Mouse (Mus musculus) limb, embryonic 14.5 days (tissue): ENCODE measurements around the gene Gpr25. TPM values are rescaled to one million over a fixed set of nuclear protein-coding genes. Genes with fewer than 3 reads are reported as not detected.

Experiments used
- ATAC-seq: fragments of 200-750 bp; cut with Nextera tagmentation; 2 replicates; pipeline ENCODE4 v1.8.0; 2017; ENCODE audit warnings: low read depth, moderate number of reproducible peaks, moderate TSS enrichment; ENCODE audit not compliant: low FRiP score
- DNase-seq: peaks from one replicate; pipeline ENCODE4 v3.0.0-alpha.2; 2015; ENCODE audit warnings: low spot score
- H3K27ac ChIP-seq: fragments of 300-500 bp; sonication (generic); replicated peaks from 2 replicates; pipeline ENCODE4 v1.5.1; 2014; ENCODE audit warnings: low read depth, mild to moderate bottlenecking, low read length, moderate library complexity, mixed read lengths
- H3K27me3 ChIP-seq: fragments of 300-500 bp; sonication (generic); 2 replicates; pipeline ENCODE4 v1.6.1; 2014; ENCODE audit warnings: low read length, mixed read lengths; ENCODE audit not compliant: control insufficient read depth, insufficient read depth
- H3K36me3 ChIP-seq: fragments of 300-500 bp; sonication (generic); 2 replicates; pipeline ENCODE4 v1.6.1; 2014; ENCODE audit warnings: mild to moderate bottlenecking, low read length, moderate library complexity, mixed read lengths; ENCODE audit not compliant: control insufficient read depth, insufficient read depth
- H3K4me1 ChIP-seq: fragments of 300-500 bp; sonication (generic); 2 replicates; pipeline ENCODE4 v1.6.1; 2014; ENCODE audit warnings: antibody characterized with exemption, low read length, mixed read lengths; ENCODE audit not compliant: control insufficient read depth, insufficient read depth
- H3K4me2 ChIP-seq: fragments of 300-500 bp; sonication (generic); replicated peaks from 2 replicates; pipeline ENCODE4 v1.6.1; 2014; ENCODE audit warnings: low read depth, mild to moderate bottlenecking, low read length, moderate library complexity; ENCODE audit not compliant: severe bottlenecking
- H3K4me3 ChIP-seq: fragments of 300-500 bp; sonication (generic); replicated peaks from 2 replicates; pipeline ENCODE4 v1.5.1; 2014; ENCODE audit warnings: low read length
- H3K9ac ChIP-seq: fragments of 300-500 bp; sonication (generic); 2 replicates; pipeline ENCODE4 v1.6.1; 2014; ENCODE audit warnings: mild to moderate bottlenecking, low read depth, low read length, moderate library complexity; ENCODE audit not compliant: severe bottlenecking
- H3K9me3 ChIP-seq: fragments of 300-500 bp; sonication (generic); 2 replicates; pipeline ENCODE4 v1.6.1; 2016; ENCODE audit warnings: low read length; ENCODE audit not compliant: control insufficient read depth
- POLR2A ChIP-seq: fragments of 200-500 bp; IDR thresholded peaks from 2 replicates; pipeline ENCODE4 v1.8.0; 2012; ENCODE audit warnings: inconsistent platforms, mild to moderate bottlenecking, moderate library complexity, borderline replicate concordance; ENCODE audit not compliant: insufficient read depth, insufficient read length; ENCODE audit errors: extremely low read depth
- WGBS: fragments of 180-500 bp; shearing (Covaris S2); extraction: QIAGEN DNeasy Blood & Tissue Kit; methylation state at CpG from one replicate; pipeline ENCODE4 v1.1.7; 2014; 5-methylcytosine and 5-hydroxymethylcytosine counted together
- polyA plus RNA-seq, 2 experiments: library from polyadenylated mRNA; depleted of rRNA in 1 of 2; stranded (reverse) in 1 of 2; unstranded in 1 of 2; fragments of >200 nt; fragmentation: Nextera tagmentation in 1 of 2; extraction: Ambion mirVana in 1 of 2; gene quantifications; 2 replicates each; pipeline versions ENCODE4 v1.2.1 to v1.2.3; 2012 to 2014

Gene Gpr25
- polyA plus RNA-seq (2012; rRNA removed): 0.68 and 0.88 TPM in 2 replicates
- polyA plus RNA-seq (2014; fragmentation: Nextera tagmentation; extraction: Ambion mirVana): 0.21 TPM in 1 of 2 replicates, not detected in the other

- ATAC-seq (peak; percentile 13; the same call in 1 of the 2 replicates), DNase-seq (no peak)
- peak within 1 kb of the TSS; percentile 96 for H3K4me2 ChIP-seq
- H3K9me3 ChIP-seq: no peaks in the 10 kb centered on the region
- peak within 1 kb of the TSS; percentile 68 for H3K9ac ChIP-seq
- peaks cover 10% of the 10 kb centered on the region; the same call in 1 of the 2 replicates for H3K4me1 ChIP-seq
- no peaks in the 10 kb centered on the region for H3K36me3 ChIP-seq
- peaks cover 40% of the 10 kb centered on the region for H3K27me3 ChIP-seq
- WGBS: 7% methylated on average over 28 of the region's 28 CpGs
- no peak within 1 kb of the TSS for H3K27ac ChIP-seq
- H3K4me3 ChIP-seq: peak within 1 kb of the TSS; percentile 59
- no peak for TF ChIP-seq POLR2A
Observed at GRCm38 (mm10) chr1:136260635-136261238, at the start of gene Gpr25. Gpr25 (minus strand) TSS chr1:136260873.

GRCm38 (mm10) chr1:136309193-136309592 is 48.5 kb upstream of the Gpr25 start:
- H3K4me1 ChIP-seq: 0 out of 2 replicates have a peak, but pooled peaks cover 2% of the 10 kb centered on the region
- no peak for TF ChIP-seq POLR2A
- no peaks in the 10 kb centered on the region; the same call in 1 of the 2 replicates for H3K36me3 ChIP-seq
- no peak overlapping the region for H3K4me3 ChIP-seq
- H3K4me2 ChIP-seq: no peak overlapping the region
- no peaks in the 10 kb centered on the region for H3K27me3 ChIP-seq
- no peak overlapping the region for H3K9ac ChIP-seq
- H3K9me3 ChIP-seq: no peaks in the 10 kb centered on the region
- ATAC-seq (no peak), DNase-seq (no peak)
- WGBS: 75% methylated on average over 5 of the region's 5 CpGs
- no peak overlapping the region for H3K27ac ChIP-seq

- H3K4me1 ChIP-seq: no peaks in the 10 kb centered on the region
Observed at GRCm38 (mm10) chr1:136306424-136306823, 45.8 kb upstream of the Gpr25 start.

GRCm38 (mm10) chr1:136293961-136294360 is 33.3 kb upstream of the Gpr25 start:
- no peak for TF ChIP-seq POLR2A
- Histone ChIP-seq H3K36me3 (peaks cover 5% of the 10 kb centered on the region; the same call in 1 of the 2 replicates), H3K9ac (no peak overlapping the region), H3K4me1 (no peaks in the 10 kb centered on the region), H3K4me2 (no peak overlapping the region), H3K4me3 (no peak overlapping the region), H3K27me3 (no peaks in the 10 kb centered on the region), H3K9me3 (no peaks in the 10 kb centered on the region), H3K27ac (no peak overlapping the region)
- ATAC-seq (no peak), DNase-seq (no peak)

More at GRCm38 (mm10) chr1:136306424-136306823, 45.8 kb upstream of the Gpr25 start:
- no peak overlapping the region for H3K9ac ChIP-seq
- no peaks in the 10 kb centered on the region for H3K27me3 ChIP-seq
- ATAC-seq (no peak), DNase-seq (peak; percentile 35)
- H3K4me2 ChIP-seq: no peak overlapping the region
- no peak overlapping the region for H3K4me3 ChIP-seq
- H3K36me3 ChIP-seq: peaks cover 5% of the 10 kb centered on the region; the same call in 1 of the 2 replicates
- no peaks in the 10 kb centered on the region for H3K9me3 ChIP-seq
- TF ChIP-seq POLR2A: no peak
- H3K27ac ChIP-seq: no peak overlapping the region
- 74% methylated on average over 3 of the region's 3 CpGs for WGBS

- no peak for TF ChIP-seq POLR2A
- Histone ChIP-seq H3K4me2 (no peak overlapping the region), H3K27me3 (no peaks in the 10 kb centered on the region), H3K4me3 (no peak overlapping the region), H3K9ac (no peak overlapping the region), H3K9me3 (no peaks in the 10 kb centered on the region), H3K27ac (no peak overlapping the region), H3K4me1 (no peaks in the 10 kb centered on the region), H3K36me3 (peaks cover 20% of the 10 kb centered on the region)
- DNase-seq (peak; percentile 25), ATAC-seq (no peak)
- WGBS: 81% methylated on average over 1 of the region's 1 CpGs
Observed at GRCm38 (mm10) chr1:136289803-136290202, 29.1 kb upstream of the Gpr25 start.
